Mouse (Mus musculus): ENCODE results near the gene Pnp. TPM values are rescaled to one million over a fixed set of nuclear protein-coding genes. Genes with fewer than 3 reads are reported as not detected.
"Not testable (repeated sequence)": the region's sequence is repeated elsewhere in the genome, so short reads cannot be mapped to it uniquely, and the experiment has no call there.

The Pnp gene
- total and polyA plus RNA-seq, 3 experiments = 14.4 to 18.1 (median 17.2) TPM

DNA sequence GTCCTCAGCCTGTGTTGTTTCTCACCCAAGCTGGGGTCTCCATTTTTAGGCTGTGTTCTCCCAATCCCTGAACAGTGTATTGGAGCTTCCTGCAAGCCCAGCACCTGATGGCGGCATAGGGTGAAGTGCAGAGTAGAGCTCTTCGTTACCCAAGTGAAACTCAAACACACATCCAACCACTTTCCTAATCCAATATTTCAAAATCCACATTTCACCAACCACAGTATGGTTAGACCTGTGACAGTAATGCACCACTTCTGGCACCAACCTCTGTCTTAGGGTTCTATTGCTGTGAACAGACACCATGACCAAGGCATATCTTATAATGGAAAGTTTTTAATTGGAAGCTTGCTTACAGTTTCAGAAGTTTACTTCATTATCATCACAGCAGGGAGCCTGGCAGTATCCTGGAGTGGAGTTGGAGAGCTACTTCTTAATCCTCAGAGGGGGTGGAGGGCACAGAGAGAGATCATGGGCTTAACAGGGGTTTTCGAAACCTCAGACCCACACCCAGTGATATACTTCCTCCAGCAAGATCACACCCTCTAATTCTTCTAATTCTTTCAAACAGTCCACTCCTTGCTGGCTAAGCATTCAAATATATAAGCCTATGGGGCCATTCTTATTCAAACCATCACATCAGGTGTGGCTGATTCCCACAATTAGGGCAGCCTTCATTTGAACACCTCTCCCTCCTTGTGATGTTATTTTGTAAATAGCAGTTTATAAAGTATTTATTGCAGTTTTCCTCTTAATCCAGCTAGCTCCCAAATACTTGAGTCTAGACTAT lies 7.4 kb downstream of the Pnp start:
- no peak for TF ChIP-seq POLR2A (IDR thresholded peaks at IDR 0.05; ENCODE audit: insufficient read depth, low read depth, low read length)
- no peak for TF ChIP-seq EP300 (IDR thresholded peaks at IDR 0.05; ENCODE audit: insufficient read depth, low read depth, low read length)
- no peak for TF ChIP-seq CTCF (IDR thresholded peaks at IDR 0.05)
- no peaks in the 10 kb centered on the region for H3K36me3 ChIP-seq (ENCODE audit: control insufficient read depth, insufficient read depth, low read length)
- no peak overlapping the region for H3K27ac ChIP-seq
- H3K4me1 ChIP-seq (ENCODE audit: control insufficient read depth, insufficient read depth, low read length) = no peaks in the 10 kb centered on the region
- H3K9ac ChIP-seq (ENCODE audit: low read depth, low read length) = no peak overlapping the region
- no peak overlapping the region for H3K4me3 ChIP-seq
- no peaks in the 10 kb centered on the region for H3K79me2 ChIP-seq (replicated peaks; ENCODE audit: control insufficient read depth, insufficient read depth, low read length)
- no peaks in the 10 kb centered on the region for H3K27me3 ChIP-seq (ENCODE audit: control insufficient read depth, insufficient read depth, low read length)
- 92% methylated on average over 3 of the region's 3 CpGs for WGBS
- no peak for DNase-seq
- intact Hi-C loops (cut with DNase I) = no loop called here

DNA sequence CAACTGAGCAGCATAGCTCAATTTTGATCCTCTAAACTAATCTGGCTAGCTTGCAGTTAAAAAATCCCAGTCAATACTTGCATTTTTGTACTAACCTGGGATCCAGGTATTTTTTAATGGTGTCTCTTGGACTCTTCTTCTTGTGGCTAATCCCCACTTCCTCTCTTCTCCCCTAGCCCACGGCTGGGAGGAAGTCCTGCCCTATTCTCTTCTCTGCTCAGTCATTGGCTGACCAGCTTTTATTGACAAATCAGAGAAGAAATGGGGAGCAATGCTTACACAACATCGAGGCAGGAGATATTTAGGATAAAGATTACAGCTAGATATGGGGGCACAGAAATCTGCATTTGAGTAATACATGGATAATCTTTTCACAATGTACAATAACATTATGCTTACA lies 8.1 kb downstream of the Pnp start:
- H3K27ac ChIP-seq = no peak overlapping the region
- no peak for TF ChIP-seq EP300 (IDR thresholded peaks at IDR 0.05; ENCODE audit: insufficient read depth, low read depth, low read length)
- TF ChIP-seq POLR2A (IDR thresholded peaks at IDR 0.05; ENCODE audit: insufficient read depth, low read depth, low read length) = no peak
- TF ChIP-seq CTCF (IDR thresholded peaks at IDR 0.05) = no peak
- H3K27me3 ChIP-seq (ENCODE audit: control insufficient read depth, insufficient read depth, low read length) = no peaks in the 10 kb centered on the region
- no peak for DNase-seq
- WGBS = 26% methylated on average over 2 of the region's 2 CpGs
- H3K79me2 ChIP-seq (replicated peaks; ENCODE audit: control insufficient read depth, insufficient read depth, low read length) = no peaks in the 10 kb centered on the region
- H3K4me3 ChIP-seq = no peak overlapping the region
- H3K4me1 ChIP-seq (ENCODE audit: control insufficient read depth, insufficient read depth, low read length) = peaks cover 1% of the 10 kb centered on the region; the same call in 1 of the 2 replicates
- no peaks in the 10 kb centered on the region for H3K36me3 ChIP-seq (ENCODE audit: control insufficient read depth, insufficient read depth, low read length)
- H3K9ac ChIP-seq (ENCODE audit: low read depth, low read length) = no peak overlapping the region
- intact Hi-C loops (cut with DNase I) = no loop called here

DNA sequence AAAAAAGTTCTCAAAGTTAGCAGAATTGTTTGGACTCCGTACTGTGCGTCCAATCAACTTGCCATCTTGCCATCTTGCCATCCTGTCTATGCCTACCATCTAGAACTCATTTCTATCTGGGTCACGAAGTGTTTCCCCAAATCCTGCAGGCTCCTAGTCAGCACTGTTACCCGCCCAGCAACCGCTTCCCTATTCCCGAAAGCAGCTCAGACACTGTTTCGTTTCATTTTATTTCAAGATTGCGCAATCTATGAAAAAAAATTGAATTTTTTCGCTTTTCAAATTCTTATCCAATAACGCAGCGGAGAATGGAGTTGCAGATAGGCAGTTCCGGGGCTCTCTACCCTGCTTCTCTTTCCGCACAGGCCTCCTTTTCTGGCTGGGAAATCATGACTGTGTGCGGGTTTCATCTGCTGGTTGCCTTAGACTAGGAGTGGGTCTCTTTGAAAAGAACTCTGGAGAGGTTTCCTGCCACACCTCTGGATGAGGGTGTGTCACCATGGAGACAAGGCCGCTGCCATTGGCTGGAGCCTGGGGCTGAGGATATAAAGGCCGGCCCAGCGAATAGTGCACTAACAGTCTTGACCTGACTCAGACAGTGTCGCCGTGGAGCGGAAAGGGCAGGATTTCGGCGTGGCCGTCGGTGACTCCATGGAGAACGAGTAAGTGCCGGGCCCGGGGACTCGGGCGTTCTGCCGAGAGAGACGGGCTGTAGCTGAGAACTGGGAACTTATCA lies 13.2 kb downstream of the Pnp start, which contains the start of gene Gm49342:
Gm49342 (plus strand) TSS at position 586 of the 736 bp plus-strand sequence.
- intact Hi-C loops (cut with DNase I) = loop anchor here (1.0 to 2.0 kb wide), 2 partner anchors 13 to 119 kb away; partner anchors contain the start of genes Pip4p1 and Pnp
- peak within 1 kb of the TSS; percentile 71 for H3K9ac ChIP-seq (ENCODE audit: low read depth, low read length)
- DNase-seq = peak; percentile 97
- H3K4me1 ChIP-seq (ENCODE audit: control insufficient read depth, insufficient read depth, low read length) = peaks cover 5% of the 10 kb centered on the region
- 8% methylated on average over 31 of the region's 31 CpGs for WGBS
- peak within 1 kb of the TSS; percentile 56 for H3K4me3 ChIP-seq
- H3K36me3 ChIP-seq (ENCODE audit: control insufficient read depth, insufficient read depth, low read length) = no peaks in the 10 kb centered on the region
- TF ChIP-seq CTCF (IDR thresholded peaks at IDR 0.05) (no peak), EP300 (IDR thresholded peaks at IDR 0.05; ENCODE audit: insufficient read depth, low read depth, low read length) (peak; percentile 84; the same call in 1 of the 2 replicates), POLR2A (IDR thresholded peaks at IDR 0.05; ENCODE audit: insufficient read depth, low read depth, low read length) (peak; percentile 97)
- H3K27me3 ChIP-seq (ENCODE audit: control insufficient read depth, insufficient read depth, low read length) = no peaks in the 10 kb centered on the region
- H3K79me2 ChIP-seq (replicated peaks; ENCODE audit: control insufficient read depth, insufficient read depth, low read length) = no peaks in the 10 kb centered on the region; the same call in 1 of the 2 replicates
- peak within 1 kb of the TSS; percentile 88 for H3K27ac ChIP-seq

DNA sequence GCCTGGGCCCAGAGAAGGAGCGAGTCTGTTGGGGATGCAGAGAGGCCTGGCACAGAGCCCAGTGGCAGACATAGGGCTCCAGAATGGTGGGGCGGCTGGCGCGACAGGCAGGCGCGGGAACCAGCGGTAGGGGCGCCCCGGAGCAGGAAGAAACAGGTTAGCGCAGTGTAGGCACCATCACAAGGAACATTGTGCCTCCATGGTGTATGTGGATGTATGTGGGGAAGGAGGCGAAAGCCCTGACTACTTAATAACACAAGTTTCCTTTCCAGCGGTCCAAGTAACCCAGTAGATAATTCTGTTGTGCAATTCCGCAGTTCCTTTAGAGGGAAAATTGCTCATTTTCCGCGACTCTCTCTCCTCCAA lies 13.8 kb downstream of the Pnp start:
- intact Hi-C loops (cut with DNase I) = loop anchor here (1.0 to 2.0 kb wide), 2 partner anchors 14 to 119 kb away; partner anchors contain the start of genes Pip4p1 and Pnp
- H3K36me3 ChIP-seq (ENCODE audit: control insufficient read depth, insufficient read depth, low read length) = not testable (repeated sequence)

DNA sequence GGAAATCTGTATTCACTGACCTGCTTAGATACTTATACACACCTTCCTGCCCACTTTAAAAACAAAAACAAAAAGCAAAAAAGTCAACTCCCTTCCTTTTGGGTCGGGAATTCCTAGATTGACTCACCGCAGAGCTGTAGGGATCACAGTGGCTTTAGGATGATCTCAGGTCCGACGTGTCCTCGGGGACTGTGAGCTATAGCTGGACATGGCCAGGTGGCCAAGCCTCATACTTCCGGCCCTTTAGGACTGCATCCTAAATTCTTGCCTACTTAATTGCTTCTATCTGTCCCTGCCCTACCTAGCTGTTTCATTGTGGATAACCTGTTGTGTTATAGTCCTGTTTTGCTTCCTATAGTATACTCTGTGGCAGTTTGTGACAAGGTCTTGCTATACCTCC lies 14.2 kb downstream of the Pnp start:
- peak overlapping the region; percentile 88 for H3K27ac ChIP-seq
- not testable (repeated sequence) for H3K27me3 ChIP-seq (ENCODE audit: control insufficient read depth, insufficient read depth, low read length); H3K79me2 ChIP-seq (replicated peaks; ENCODE audit: control insufficient read depth, insufficient read depth, low read length); H3K4me1 ChIP-seq (ENCODE audit: control insufficient read depth, insufficient read depth, low read length); H3K36me3 ChIP-seq (ENCODE audit: control insufficient read depth, insufficient read depth, low read length); DNase-seq
- 15% methylated on average over 6 of the region's 6 CpGs for WGBS
- H3K9ac ChIP-seq (ENCODE audit: low read depth, low read length) = peak overlapping the region; percentile 71
- peak overlapping the region; percentile 56 for H3K4me3 ChIP-seq
- intact Hi-C loops (cut with DNase I) = loop anchor here (2.0 kb wide), 1 partner anchor 14 kb away; the partner anchor contains the start of genes Pip4p1 and Pnp

More for the DNA sequence above, 13.8 kb downstream of the Pnp start:
- Histone ChIP-seq H3K9ac (ENCODE audit: low read depth, low read length) (peak overlapping the region; percentile 59), H3K4me3 (peak overlapping the region; percentile 56), H3K27ac (peak overlapping the region; percentile 88)
- not testable (repeated sequence) for H3K4me1 ChIP-seq (ENCODE audit: control insufficient read depth, insufficient read depth, low read length); H3K79me2 ChIP-seq (replicated peaks; ENCODE audit: control insufficient read depth, insufficient read depth, low read length); DNase-seq; H3K27me3 ChIP-seq (ENCODE audit: control insufficient read depth, insufficient read depth, low read length)
- peak; percentile 61 for TF ChIP-seq CTCF (IDR thresholded peaks at IDR 0.05)
- WGBS = 1% methylated on average over 15 of the region's 15 CpGs

DNA sequence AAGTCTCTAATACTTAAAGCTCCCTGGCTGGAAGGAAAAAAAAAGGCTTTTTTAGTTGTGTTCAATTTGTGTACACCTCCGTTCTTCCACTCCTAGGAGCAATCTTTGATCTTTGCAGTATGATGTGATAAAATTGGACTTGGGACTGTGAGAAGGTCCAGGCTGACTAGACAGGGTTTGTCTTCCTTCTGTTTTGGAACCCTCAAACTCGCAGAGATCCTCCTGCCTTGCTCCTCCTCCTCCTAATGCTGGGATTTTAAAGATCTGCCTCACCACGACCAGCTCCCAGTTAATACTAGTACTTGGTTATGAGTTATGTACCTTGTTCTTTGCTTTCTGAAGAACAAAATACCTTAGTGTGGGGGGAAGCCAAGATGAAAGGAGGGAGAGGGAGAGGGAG lies 14.6 kb downstream of the Pnp start:
- not testable (repeated sequence) for H3K9ac ChIP-seq (ENCODE audit: low read depth, low read length); H3K79me2 ChIP-seq (replicated peaks; ENCODE audit: control insufficient read depth, insufficient read depth, low read length); H3K36me3 ChIP-seq (ENCODE audit: control insufficient read depth, insufficient read depth, low read length); H3K27me3 ChIP-seq (ENCODE audit: control insufficient read depth, insufficient read depth, low read length); DNase-seq; H3K4me1 ChIP-seq (ENCODE audit: control insufficient read depth, insufficient read depth, low read length)
- intact Hi-C loops (cut with DNase I) = loop anchor here (2.0 kb wide), 1 partner anchor 15 kb away; the partner anchor contains the start of genes Pip4p1 and Pnp
- peak overlapping the region; percentile 88 for H3K27ac ChIP-seq
- WGBS = 29% methylated on average over 3 of the region's 3 CpGs
- peak overlapping the region; percentile 56 for H3K4me3 ChIP-seq

Data from heart, adult 2 months (tissue).